Mouse (Mus musculus) stomach, embryonic 16.5 days (tissue): ENCODE data around the gene Frmd8. TPM values are rescaled to one million over a fixed set of nuclear protein-coding genes. Genes with fewer than 3 reads are reported as not detected.

Source experiments
- ATAC-seq: fragments of 200-750 bp; cut with Nextera tagmentation; 2 replicates; pipeline ENCODE4 v1.8.0; 2017; ENCODE audit warnings: moderate number of reproducible peaks, moderate TSS enrichment; ENCODE audit not compliant: insufficient read depth, low FRiP score
- H3K27ac ChIP-seq: fragments of 300-500 bp; sonication (generic); 2 replicates; pipeline ENCODE4 v1.5.1; 2014; ENCODE audit warnings: low read length
- H3K27me3 ChIP-seq: fragments of 300-500 bp; sonication (generic); 2 replicates; pipeline ENCODE4 v1.6.1; 2014; ENCODE audit warnings: low read length, control low read depth, mixed read lengths; ENCODE audit not compliant: control insufficient read depth, insufficient read depth
- H3K36me3 ChIP-seq: fragments of 300-500 bp; sonication (generic); 2 replicates; pipeline ENCODE4 v1.6.1; 2014; ENCODE audit warnings: low read length; ENCODE audit not compliant: control insufficient read depth, insufficient read depth
- H3K4me1 ChIP-seq: fragments of 300-500 bp; sonication (generic); 2 replicates; pipeline ENCODE4 v1.6.1; 2014; ENCODE audit warnings: low read length, control low read depth, mixed read lengths; ENCODE audit not compliant: control insufficient read depth, insufficient read depth
- H3K4me2 ChIP-seq: fragments of 300-500 bp; sonication (generic); 2 replicates; pipeline ENCODE4 v1.6.1; 2014; ENCODE audit warnings: low read depth, low read length, mixed read lengths
- H3K4me3 ChIP-seq: fragments of 300-500 bp; sonication (generic); replicated peaks from 2 replicates; pipeline ENCODE4 v1.5.1; 2014; ENCODE audit warnings: mild to moderate bottlenecking, low read length
- H3K9ac ChIP-seq: fragments of 300-500 bp; sonication (generic); 2 replicates; pipeline ENCODE4 v1.6.1; 2014; ENCODE audit warnings: low read length
- H3K9me3 ChIP-seq: fragments of 300-500 bp; sonication (generic); replicated peaks from 2 replicates; pipeline ENCODE4 v1.6.1; 2016; ENCODE audit warnings: low read length, control low read depth; ENCODE audit not compliant: control insufficient read depth
- WGBS: fragments of 180-500 bp; shearing (Covaris S2); extraction: QIAGEN DNeasy Blood & Tissue Kit; methylation state at CpG from one replicate; pipeline ENCODE4 v1.1.7; 2014; 5-methylcytosine and 5-hydroxymethylcytosine counted together
- polyA plus RNA-seq: library from polyadenylated mRNA; unstranded; fragments of >200 nt; fragmentation: Nextera tagmentation; extraction: Ambion mirVana; gene quantifications from 2 replicates; pipeline ENCODE4 v1.2.1, GENCODE M21; 2015

Frmd8 gene
- polyA plus RNA-seq, 1 experiment from 2014 or later = 29.5 TPM

GRCm38 (mm10) chr19:5848826-5849672 is 26.0 kb downstream of the Frmd8 start:
- WGBS = 29% methylated on average over 13 of the region's 13 CpGs
- Histone ChIP-seq H3K9ac (peak overlapping the region; percentile 76), H3K4me3 (peak overlapping the region; percentile 32), H3K27me3 (no peaks in the 10 kb centered on the region), H3K4me1 (peaks cover 63% of the 10 kb centered on the region), H3K4me2 (peak overlapping the region; percentile 80), H3K9me3 (no peaks in the 10 kb centered on the region), H3K36me3 (no peaks in the 10 kb centered on the region), H3K27ac (peak overlapping the region; percentile 100)
- no peak for ATAC-seq

GRCm38 (mm10) chr19:5848032-5848825 is 26.8 kb downstream of the Frmd8 start:
- H3K4me2 ChIP-seq = peak overlapping the region; percentile 80
- peak overlapping the region; percentile 100 for H3K27ac ChIP-seq
- H3K36me3 ChIP-seq = no peaks in the 10 kb centered on the region
- peaks cover 65% of the 10 kb centered on the region for H3K4me1 ChIP-seq
- H3K27me3 ChIP-seq = no peaks in the 10 kb centered on the region
- H3K9me3 ChIP-seq = no peaks in the 10 kb centered on the region
- ATAC-seq = no peak
- H3K9ac ChIP-seq = peak overlapping the region; percentile 76
- H3K4me3 ChIP-seq = peak overlapping the region; percentile 32
- 27% methylated on average over 14 of the region's 14 CpGs for WGBS

GRCm38 (mm10) chr19:5847306-5847796 is 27.7 kb downstream of the Frmd8 start:
- peak overlapping the region; percentile 76 for H3K9ac ChIP-seq
- peaks cover 71% of the 10 kb centered on the region for H3K4me1 ChIP-seq
- H3K9me3 ChIP-seq = no peaks in the 10 kb centered on the region
- no peaks in the 10 kb centered on the region for H3K36me3 ChIP-seq
- peak overlapping the region; percentile 80 for H3K4me2 ChIP-seq
- H3K27ac ChIP-seq = peak overlapping the region; percentile 100
- H3K4me3 ChIP-seq = peak overlapping the region; percentile 51
- ATAC-seq = no peak
- WGBS = 49% methylated on average over 4 of the region's 4 CpGs
- H3K27me3 ChIP-seq = no peaks in the 10 kb centered on the region

GRCm38 (mm10) chr19:5846557-5847305 is 28.3 kb downstream of the Frmd8 start:
- H3K9ac ChIP-seq = peak overlapping the region; percentile 76
- peak; percentile 88 for ATAC-seq
- peaks cover 71% of the 10 kb centered on the region for H3K4me1 ChIP-seq
- peak overlapping the region; percentile 80 for H3K4me2 ChIP-seq
- H3K9me3 ChIP-seq = no peaks in the 10 kb centered on the region
- peak overlapping the region; percentile 100 for H3K27ac ChIP-seq
- H3K4me3 ChIP-seq = peak overlapping the region; percentile 51
- WGBS = 5% methylated on average over 16 of the region's 16 CpGs
- no peaks in the 10 kb centered on the region for H3K36me3 ChIP-seq
- no peaks in the 10 kb centered on the region for H3K27me3 ChIP-seq

GRCm38 (mm10) chr19:5846154-5846553 is 28.9 kb downstream of the Frmd8 start:
- Histone ChIP-seq H3K4me1 (peaks cover 65% of the 10 kb centered on the region), H3K36me3 (no peaks in the 10 kb centered on the region), H3K9me3 (no peaks in the 10 kb centered on the region), H3K4me3 (peak overlapping the region; percentile 51), H3K27ac (peak overlapping the region; percentile 100), H3K9ac (peak overlapping the region; percentile 76), H3K27me3 (no peaks in the 10 kb centered on the region), H3K4me2 (peak overlapping the region; percentile 80)
- under 1% methylated on average over 7 of the region's 7 CpGs for WGBS
- ATAC-seq = peak; percentile 11; the same call in 1 of the 2 replicates

GRCm38 (mm10) chr19:5845319-5846135 is 29.5 kb downstream of the Frmd8 start:
- H3K27ac ChIP-seq = peak overlapping the region; percentile 100
- peaks cover 68% of the 10 kb centered on the region for H3K4me1 ChIP-seq
- H3K9me3 ChIP-seq = no peaks in the 10 kb centered on the region
- H3K36me3 ChIP-seq = no peaks in the 10 kb centered on the region
- 4% methylated on average over 45 of the region's 45 CpGs for WGBS
- H3K27me3 ChIP-seq = no peaks in the 10 kb centered on the region
- H3K4me3 ChIP-seq = peak overlapping the region; percentile 51
- peak overlapping the region; percentile 80 for H3K4me2 ChIP-seq
- ATAC-seq = peak; percentile 54
- H3K9ac ChIP-seq = peak overlapping the region; percentile 79

GRCm38 (mm10) chr19:5844831-5845318 is 30.2 kb downstream of the Frmd8 start:
- Histone ChIP-seq H3K36me3 (no peaks in the 10 kb centered on the region), H3K9me3 (no peaks in the 10 kb centered on the region), H3K27me3 (no peaks in the 10 kb centered on the region), H3K4me2 (peak overlapping the region; percentile 80), H3K4me1 (peaks cover 65% of the 10 kb centered on the region), H3K9ac (peak overlapping the region; percentile 79), H3K27ac (peak overlapping the region; percentile 98), H3K4me3 (peak overlapping the region; percentile 51)
- WGBS = 56% methylated on average over 12 of the region's 12 CpGs
- no peak for ATAC-seq
